Mouse (Mus musculus) natural killer cell, adult 2 months (primary cell): ENCODE results near the gene Gm438.
"Not testable (repeated sequence)": the region's sequence is repeated elsewhere in the genome, so short reads cannot be mapped to it uniquely, and the experiment has no call there.

Experiments
- DNase-seq, 2 experiments: peaks; one replicate each; pipeline ENCODE4 v3.0.0; 2022; ENCODE audit warnings: low spot score in 2 of 2

Gm438 gene

DNA sequence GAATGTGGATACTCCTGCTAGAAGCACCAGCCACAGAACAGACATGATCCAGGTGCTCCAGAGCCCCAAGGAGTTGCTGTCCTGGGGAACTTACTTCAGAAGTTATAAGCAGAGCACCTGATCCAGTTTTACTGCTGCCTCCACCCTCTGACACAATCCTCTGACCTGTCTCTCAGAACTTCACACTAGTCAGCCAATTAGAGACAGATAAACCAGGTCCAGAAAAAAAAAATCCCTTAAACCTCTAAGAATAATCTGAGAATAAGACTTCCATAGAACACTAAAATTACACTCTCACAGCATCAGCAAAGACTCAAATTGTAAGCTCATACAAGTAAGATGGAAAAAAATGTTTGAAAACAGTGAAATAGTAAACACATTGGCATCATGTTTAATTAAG lies at the start of gene Gm438:
Gm438 (minus strand) TSS at position 101 of the 400 bp plus-strand sequence.
- no peak for DNase-seq

DNA sequence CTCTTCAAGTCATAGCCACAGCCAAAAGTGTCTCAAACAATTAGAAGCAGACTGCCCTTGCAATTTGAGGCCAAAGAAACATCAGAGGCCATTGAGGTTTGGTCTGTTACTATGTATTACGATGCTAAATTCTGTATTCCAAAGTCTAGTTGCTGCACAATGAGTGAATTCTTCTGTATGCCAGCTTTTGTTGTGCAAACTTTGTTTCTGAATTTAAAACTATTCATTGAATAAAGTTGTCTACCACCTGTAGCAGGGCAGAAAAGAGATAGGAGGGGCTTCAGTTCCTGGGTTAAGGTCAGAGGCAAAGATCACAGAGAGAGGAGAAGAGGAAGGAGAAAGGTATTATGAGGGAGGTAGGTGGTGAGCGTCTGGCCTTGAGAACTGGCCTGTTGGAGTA lies 38.3 kb upstream of the Gm438 start:
- no peak for DNase-seq

DNA sequence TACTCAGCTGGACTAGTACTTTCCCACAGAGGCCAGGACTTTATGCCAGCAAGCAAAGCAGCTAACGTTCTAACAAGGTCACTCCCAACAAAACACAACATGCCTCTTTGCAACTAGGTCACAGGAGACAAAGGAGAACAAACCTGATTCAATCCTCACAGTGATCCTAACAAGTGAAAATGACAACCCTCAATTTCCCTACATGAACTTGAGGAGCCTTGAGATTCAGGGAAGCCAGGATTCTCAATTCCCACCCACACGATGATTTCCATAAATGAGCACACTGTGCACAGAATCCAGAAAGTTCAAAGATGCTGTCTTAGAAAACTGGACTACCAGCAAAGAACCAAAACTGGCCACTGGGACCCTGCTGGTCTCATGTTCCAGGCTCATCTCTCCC lies 37.6 kb upstream of the Gm438 start:
- DNase-seq: no peak

DNA sequence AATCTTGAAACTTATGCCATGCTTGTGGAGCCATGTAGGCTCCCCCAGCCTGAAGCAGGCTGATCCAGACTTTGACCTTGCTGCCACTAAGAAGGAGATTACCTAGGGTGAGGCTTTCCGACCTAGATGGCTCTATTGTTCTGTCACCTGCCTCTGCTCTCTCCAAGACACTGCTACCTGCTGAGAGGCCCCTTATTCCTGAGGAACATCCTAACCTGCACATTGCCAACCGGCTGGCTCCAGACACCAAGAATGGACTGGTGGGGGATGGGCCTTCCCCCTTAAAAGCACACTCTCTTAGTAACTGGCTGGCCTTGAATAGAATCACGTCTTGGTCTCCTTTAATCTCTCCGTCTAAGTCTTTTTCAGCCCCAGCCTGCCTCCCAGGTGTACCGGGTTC lies 20.8 kb upstream of the Gm438 start:
- DNase-seq: not testable (repeated sequence)

DNA sequence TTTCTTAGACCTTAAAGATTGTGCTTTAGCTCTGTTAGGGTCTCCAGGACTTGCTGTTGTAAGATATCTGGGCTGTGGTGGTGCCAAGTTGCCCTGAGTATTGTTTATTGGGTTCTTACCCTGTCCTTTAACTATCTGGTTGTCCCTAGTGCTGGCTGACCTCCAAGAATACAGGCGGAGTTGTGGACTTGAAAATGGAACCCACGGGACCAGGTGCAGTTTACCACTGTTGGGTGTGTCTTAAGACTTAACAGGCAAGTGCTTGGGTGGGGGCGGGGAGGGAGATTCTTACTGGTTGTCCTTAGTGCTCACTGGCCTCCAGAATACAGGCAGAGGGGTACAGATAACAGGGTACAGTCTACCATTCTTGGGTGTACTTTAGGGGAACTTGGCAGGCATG lies 17.2 kb upstream of the Gm438 start:
- DNase-seq: no peak

DNA sequence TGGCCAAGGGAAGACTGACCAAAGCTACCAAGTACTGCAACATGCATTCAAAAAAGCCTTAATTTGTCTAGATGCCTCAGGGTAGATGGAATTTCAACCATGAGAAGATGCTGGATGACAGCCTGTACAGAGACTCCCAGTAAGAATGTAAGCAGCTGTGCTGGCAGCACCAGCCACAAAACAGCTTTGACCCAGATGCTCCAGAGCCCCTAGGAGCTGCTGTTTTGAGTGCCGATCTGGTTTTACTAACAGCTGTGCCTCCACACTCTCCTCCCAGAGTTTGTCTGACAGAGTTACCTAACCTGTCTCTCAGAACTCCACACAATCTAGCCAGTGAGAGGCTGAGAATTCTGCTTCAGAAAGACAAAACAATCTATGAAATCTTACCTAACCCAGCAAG lies 3.8 kb upstream of the Gm438 start:
- DNase-seq: no peak

DNA sequence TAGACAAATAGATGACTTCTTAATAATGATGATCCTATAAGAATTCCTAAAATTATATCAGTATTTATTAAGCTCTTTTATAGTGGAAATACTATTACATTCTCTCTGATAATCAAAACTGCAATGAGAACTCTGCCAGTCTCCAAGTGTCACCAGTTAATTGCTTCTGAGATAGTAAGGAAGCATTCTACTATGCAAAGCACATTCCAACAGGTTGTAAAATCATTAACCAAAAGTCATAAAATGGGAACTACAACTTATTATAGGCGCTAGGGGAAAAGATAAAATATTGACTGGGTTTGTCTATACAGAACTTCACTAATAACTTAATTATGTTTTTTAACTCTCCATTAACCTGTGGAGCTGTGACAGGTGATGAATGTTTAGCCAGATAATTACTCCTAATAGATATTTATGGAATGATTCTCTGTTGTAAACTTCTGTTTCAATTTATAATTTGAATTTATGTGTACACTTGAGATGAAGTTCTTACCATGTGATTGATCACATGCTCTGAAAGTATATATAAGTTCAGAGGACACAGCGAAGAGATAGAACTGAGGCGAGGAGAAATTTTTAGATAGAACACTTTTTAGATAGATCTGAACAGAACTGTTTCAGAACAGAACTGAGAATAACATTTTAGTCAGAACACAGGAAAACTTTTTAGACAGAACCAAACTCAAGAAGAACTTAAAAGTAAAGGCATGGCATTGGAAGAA lies 3.7 kb downstream of the Gm438 start:
- no peak for DNase-seq

DNA sequence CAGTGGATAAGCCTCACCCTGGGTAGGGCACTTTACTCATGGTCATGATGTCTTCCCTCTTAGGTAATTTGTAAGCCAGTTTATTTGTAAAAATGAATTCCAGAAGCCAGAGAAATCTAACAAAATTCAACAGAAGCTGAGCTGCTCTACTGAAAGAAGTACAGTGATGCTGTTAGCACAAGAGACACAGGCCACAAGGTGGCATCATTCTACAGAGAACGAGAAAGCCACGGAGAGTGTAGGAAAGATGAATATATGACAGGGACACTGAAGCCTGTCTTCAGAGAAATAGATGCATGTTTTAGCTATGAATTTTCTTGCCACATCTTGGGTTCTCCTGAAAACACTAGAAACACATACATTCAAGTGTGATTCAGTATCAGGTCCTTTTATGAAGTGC lies 20.7 kb downstream of the Gm438 start:
- DNase-seq: no peak

DNA sequence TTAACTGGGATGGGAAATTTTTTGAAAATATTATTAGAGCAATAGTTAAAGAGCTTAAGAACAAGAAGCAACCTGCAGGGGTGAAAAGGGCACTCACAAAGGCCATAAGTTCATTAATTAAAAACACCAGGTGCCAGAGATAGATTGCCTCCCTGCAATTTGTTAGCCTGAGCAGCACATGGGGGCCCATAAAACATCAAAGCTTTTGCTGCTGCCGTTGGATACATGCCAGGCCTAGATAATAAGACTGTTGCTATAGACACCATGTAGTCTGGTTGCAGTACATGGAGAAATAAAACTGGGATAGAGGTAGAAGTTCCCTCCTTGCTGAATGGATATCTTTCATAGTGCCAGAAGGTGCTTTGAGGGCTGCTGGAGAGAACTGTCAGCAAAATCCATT lies 37.2 kb downstream of the Gm438 start:
- DNase-seq: no peak
